Mouse (Mus musculus) liver, postnatal 0 days (tissue): Measurements from ENCODE around the gene Foxp4.

Experiments used
- CTCF ChIP-seq: sonication (generic); IDR thresholded peaks from 2 replicates; pipeline ENCODE4 v1.5.1; 2016; ENCODE audit warnings: antibody characterized with exemption, low read depth
- EP300 ChIP-seq: IDR thresholded peaks from 2 replicates; pipeline ENCODE4 v1.6.1; 2016; ENCODE audit warnings: antibody characterized with exemption, low read depth, mild to moderate bottlenecking

- no peak for TF ChIP-seq CTCF
- TF ChIP-seq EP300 = no peak
These were observed 103.1 kb downstream of the Foxp4 start for GRCm38 (mm10) chr17:47821339-47821738.
